Mouse (Mus musculus) CD8-positive naive resting alpha-beta T cell, adult 2 months (primary cell): Measurements from ENCODE around the gene Gm20683.

Experiments
- DNase-seq, 2 experiments: peaks; one replicate each; pipeline ENCODE4 v3.0.0; 2022; ENCODE audit warnings: low read depth in 2 of 2, low spot score in 2 of 2

The Gm20683 gene

DNA sequence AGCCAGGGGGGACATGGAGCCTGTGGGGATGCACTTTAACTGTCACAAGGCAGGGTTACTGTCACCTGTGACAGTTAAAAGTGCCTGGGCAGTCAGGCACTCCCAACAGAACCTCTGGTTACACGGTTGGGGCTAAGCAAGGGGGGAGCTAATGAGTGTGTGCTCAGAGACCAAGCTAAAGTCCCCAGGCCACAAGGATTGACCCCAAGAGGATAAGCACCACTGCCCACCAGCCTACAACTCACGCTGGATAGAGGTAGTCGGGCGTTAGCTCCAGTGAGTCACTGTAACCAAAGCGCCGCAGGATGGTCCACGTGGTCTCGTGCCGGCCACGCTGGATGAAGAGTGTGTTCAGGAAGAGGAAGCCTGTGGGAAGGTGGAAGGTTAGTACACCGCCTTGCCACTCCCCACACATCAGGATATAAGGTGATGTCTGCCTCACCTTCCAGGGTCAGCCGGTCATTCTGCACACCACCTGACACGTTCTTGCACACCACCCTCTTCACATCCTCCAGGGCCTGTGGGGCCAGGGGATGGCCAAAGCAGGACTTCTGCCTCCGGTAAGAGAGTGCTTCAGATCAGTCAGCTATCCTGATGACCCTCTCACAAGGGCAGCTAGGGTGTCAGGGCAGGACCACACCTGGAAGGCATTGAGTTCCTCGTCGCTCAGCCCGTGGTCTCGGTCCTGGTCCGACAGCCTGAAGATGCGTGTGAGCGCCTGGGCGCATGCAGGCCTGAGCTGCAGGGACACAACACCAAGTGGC, at the start of gene Gm20683:
Gene Gm20683, minus strand, starts transcription at position 647 of the 764 bp plus-strand sequence.
- DNase-seq = no peak

DNA sequence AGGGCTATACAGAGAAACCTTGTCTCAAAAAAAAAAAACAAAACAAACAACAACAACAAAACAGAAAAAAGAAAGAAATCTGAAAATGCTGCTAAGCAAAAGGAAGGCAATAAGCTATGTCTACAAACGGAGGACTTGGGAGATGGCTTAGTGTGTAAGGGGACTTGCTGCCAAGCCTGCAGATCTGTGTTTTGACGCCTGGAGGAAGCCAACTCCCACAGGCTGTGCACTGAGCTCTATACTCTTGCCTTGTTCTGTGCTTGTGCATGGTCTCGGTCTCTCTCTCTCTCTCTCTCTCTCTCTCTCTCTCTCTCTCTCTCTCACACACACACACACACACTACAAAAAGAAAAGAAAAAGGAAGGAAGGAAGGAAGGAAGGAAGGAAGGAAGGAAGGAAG, 47.3 kb upstream of the Gm20683 start:
- no peak for DNase-seq

DNA sequence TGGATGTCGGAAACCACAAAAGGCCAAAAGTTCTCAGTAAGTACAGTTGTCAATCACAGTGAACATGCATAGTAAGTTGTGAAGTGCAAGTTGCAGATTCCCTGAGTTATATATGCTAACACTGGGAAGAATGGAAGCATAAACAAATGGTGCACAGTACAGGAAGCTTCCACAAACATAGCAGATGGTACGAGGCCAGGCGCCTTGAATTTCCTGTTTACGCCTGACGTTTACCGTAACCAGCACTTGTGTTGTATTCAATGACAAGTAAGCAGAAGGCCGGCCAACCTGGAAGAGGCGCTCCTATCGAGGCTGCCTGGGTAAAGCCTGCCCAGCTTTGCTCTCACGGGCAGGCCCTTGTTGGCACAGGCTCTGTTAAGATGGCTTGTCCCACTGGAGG, 45.9 kb upstream of the Gm20683 start:
- no peak for DNase-seq

DNA sequence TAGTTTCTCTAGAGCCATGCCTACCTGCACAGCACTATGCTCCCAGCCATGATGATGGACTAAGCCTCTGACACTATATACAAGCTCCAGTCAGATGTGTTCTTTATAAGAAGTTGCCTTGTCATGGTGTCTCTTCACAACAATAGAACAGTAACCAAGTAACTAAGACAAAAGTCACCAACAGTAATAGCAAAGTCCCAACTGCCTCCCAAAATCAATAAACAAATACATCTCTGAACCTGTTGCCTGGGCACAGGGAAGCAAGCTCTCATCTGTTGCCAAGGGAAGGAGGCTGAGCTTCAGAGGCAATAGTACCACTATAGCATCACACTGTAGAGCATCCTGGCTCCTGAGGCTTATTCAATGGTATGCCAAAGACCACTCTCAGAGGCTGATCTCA, 45.2 kb upstream of the Gm20683 start:
- no peak for DNase-seq

DNA sequence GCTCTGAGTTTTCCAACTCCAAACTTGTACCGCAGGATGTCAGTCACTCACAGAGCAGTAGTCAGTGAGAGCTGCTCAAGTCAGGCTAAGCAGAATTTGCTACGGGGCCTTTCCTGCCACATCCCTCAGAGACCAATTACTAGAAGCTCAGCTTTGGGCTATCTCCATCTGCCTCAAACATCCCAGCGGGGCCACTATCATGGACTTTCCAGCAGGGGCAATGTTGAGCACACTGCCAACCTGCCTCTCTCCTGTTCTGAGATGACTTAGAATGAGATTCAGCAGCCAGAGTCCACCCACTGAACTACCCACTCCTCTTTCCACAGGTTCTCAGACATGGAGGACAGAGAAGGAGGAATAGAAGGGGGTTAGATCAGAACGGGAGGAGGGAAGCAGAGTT, 44.1 kb upstream of the Gm20683 start:
- DNase-seq = no peak

DNA sequence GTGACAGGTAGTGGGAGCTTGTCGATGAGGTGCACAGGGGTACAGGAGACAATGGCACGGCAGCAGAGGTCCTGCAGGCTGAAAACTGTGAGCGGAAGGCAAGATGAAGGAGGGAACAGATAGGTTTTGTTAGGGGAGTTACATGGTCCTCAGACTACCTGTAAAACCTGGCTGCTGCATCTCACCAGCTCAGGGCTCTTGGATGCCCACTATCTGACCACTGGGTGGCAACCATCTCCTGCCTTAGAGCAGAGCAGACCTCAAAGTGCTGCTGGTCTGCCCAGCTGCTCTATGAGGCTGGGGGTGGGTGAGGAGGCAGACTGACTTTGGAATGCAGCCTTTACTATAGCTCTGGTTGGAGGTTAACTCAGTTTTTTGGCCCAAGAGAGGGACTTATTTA, 42.3 kb upstream of the Gm20683 start:
- no peak for DNase-seq

DNA sequence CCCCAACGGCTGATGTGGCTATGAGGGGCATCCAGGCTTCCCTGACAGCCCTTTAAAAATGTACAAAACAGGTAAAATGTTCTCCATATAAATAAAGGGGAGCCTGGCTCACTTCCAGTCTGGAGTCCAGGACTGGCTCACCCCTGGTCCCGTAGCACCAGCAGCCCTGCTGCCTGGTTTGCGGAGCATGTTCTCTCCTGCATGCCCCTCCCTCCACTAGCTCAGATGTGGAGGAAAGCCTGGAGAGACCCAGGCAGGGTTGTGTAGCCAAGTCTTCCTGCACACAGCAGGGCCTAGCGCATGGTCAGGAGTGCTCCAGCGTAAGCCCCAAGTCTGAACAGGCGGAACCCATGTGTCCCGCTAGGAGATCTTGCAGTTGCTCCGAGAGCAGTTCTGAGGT, 41.7 kb upstream of the Gm20683 start:
- no peak for DNase-seq

DNA sequence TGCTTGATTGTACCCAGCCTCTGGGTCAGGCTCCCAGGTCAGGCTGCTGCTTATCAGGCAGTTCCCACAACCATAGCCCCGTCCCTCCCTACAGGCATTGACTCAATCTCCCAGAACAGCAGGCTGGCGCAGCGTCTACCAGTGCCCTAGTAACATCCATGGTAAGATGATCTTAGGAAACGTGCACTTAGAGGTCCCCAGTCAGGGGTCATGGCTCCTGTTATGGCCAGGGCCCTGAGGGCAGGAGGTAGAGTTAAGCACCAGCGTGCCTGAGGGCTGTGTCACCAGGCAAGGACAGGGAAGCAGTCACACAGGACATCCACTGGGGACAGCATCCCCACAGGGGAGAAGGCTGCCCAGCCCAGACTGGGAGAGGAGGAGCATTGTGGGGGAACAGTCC, 40.7 kb upstream of the Gm20683 start:
- DNase-seq = no peak

DNA sequence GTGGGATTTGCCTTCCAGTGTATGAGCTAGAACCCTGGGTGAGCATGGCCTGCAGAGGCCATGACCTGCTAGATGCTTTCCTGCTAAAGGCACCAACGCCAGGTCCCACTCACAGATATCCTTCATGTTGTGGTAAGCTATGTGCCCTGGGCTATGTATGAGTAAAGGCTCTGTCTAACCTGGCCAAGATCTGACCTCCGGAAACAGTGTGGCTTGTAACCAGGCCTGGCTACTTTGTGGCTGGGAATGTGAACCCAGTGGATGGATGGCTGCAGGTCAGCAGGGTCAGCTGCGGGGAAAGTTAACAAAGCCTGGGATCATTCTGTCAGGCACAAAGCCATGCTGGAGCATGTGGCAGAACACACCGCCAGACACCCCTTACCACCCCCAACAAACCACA, 40.1 kb upstream of the Gm20683 start:
- DNase-seq = no peak

DNA sequence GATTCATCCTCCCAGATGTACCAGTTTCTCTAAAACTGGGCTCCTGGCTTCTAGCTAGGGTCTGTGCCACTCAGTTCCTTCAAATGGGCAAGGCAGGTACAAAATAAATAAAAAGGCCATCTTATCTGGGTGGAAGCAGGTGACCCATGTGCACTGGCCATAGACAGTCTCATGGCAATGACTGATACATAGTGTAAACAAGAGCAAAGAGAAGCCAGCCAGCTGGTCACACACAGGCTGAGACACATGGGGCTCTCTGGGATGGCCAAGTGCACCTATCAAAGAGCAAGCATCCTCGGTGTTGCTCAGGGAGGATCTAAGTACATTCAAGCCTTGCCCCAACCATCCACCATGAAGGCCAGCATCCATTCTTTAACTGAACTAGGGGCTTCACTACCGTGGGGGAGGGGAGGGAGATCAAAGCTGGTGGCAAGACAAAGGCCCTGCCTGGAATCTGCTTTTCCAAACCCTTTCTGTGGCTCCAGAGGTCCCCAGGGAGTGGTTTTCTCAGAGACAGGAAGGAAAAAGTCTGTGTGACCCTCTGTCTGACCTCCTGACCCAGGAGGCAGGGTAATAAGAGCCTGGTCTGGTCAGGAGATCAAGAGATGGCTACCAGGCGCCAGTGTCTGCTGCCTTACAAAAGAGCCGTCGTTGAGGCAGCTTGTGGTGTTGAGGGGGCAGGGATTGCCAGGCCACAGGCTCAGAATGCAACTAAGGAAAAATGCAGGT, 39.5 kb upstream of the Gm20683 start:
- DNase-seq = no peak

DNA sequence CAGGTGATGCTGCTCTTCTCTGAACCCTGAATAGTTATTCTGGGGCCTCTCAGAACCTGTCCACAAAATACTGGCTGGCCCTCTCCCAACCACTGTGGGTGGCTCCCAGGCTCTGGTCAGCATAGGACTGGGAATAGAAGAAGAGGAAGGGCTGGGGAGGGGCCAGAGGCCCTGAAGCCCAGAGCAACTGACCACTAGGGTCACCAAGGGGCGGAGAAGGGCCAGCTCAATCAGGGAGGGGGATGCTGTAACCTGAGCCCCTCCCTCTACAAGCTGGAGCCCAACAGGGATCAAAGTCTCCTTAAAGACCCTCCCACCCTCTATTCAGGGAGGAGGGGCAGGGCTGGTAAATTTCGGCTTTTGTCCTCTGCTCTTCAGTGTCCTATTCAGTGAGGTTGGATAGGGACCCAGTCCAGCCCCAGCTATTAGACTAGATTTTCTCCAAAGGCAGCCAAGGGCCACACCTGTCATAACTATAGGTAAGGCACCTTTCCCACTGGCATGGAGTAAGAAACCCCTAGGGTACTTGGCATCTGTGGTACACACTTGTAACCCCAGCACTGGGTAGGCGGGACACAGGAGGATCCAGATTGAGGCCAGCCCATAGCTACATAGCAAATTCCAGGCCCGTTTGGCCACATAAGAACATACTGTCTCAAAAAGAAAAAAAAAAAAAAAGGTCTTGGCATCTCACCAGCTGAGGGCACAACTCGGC, 38.8 kb upstream of the Gm20683 start, which contains the start of gene Wfikkn1:
Gene Wfikkn1, minus strand, starts transcription at position 663 of the 715 bp plus-strand sequence.
- no peak for DNase-seq

DNA sequence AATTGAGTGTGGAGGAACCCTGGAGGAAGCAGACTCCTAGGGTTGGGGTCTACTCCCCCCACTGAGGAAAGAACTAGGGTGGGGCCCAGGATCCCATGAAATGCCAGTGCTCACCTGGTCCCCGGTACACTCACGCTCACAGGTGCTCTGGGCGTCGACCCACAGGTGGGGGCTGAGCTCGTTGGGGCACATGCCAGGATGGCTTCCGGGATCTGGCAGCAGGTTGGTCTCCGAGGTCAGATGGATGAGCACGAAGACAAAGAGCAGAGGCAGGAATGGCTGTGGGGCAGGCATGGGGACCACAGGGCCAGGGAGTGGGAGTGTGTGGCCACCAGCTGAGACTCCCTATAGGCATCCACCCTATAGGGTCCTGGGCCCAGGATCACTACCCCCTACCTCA, 38.2 kb upstream of the Gm20683 start:
- DNase-seq = no peak

DNA sequence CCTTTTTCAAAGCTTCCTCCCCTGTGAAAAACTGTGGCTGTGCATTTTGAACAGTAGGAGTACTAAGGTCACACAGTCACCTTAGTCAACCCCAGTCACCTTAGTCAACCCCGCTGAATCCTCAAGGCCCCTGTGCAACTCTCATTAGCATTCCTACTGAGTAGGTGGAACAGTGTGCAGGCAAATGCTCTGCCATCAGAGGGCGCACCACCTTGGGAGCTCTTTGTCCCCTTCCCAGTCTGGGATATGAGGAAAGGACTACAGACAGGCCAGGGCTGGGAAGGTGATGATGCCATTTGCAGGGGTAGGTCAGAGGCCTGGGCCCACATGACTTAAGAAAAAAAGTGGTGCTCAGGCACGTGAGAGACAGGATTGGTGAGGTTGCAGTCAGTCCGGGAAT, 37.7 kb upstream of the Gm20683 start:
- no peak for DNase-seq

DNA sequence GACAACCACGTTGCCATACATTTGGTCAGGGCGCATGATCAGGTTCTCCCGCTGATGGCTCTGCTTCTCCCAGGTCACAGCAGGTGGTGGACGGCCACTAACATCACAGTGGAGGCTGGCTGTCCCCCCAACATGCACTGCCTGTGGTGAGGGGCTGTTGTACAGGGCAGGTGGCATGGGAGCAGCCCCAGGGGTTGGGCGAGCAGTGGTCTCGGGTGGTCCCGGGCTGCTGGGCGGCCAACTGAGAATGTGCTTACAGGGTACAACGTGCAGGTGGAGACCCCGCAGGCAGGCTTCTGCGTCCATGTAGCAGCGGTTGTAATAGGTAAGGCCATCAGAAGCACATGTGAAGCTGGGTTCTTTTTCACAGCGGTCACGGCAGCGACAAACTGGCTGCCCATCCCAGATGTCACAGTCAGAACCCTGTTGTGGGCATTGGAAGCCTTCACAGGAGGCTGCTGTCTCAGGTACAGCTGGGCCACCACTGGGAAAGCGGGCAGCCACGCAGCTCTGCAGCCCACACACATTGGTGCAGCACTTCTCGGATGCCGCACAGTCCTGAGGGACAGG, 37.1 kb upstream of the Gm20683 start:
- no peak for DNase-seq

DNA sequence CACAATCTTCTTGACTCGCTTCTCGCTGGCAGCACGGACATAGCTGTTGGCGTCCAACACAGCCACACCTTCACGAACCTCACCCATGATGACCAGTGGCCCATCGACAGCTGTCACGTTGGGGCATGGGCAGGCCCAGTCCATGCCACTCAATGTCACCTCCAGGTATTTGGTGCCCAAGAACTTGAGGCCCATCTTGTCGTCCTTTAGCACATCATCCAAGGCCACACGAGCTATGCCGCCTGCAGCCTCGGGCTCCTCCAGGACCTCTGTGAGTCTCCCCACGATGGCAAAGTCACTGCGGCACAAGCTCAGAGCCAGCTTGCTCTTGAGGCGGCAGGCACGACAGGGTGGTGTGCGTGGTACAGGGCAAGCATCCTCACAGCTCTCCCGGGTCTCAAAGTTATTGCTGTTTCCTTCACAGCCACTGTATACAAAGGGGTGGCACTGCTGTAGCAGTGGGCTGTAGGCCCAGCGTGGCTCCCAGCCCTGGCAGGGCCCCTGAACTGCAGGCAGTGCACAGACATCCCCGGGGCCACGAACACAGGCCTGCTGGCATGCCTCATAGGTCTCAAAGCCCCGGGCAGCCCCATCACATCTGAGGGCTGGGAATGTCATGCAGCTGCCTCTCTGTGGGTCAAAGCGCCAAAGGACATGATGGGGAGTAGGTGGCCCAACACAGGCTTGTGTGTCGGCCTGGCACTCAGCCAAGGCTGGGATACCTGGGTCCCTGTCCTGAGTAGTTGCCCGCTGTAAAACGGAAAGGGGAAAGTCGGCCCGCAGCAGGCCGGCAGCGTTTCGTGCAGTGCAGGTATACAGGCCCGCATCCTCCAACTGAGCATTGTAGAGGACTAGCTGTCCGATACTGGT, 36.4 kb upstream of the Gm20683 start:
- no peak for DNase-seq

DNA sequence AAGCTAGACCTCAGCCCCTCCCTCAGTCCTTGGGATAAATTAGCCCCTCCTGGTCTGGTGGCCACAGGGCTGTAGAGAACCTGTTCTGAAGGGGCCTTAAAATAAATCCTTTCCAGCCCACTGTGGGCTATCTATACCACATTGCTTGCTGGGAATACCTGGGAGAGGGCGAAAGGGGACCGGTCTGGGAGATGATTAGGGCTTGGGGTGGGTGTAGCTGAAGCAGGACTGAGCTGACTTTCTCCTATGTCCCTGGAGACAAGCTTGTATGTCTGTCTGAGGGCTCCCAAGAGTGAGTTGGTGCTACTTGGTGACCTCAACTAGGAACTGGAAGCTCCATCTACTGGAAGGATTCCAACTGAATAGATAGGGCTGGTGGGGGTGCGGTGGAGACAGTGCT, 35.5 kb upstream of the Gm20683 start:
- DNase-seq = no peak

DNA sequence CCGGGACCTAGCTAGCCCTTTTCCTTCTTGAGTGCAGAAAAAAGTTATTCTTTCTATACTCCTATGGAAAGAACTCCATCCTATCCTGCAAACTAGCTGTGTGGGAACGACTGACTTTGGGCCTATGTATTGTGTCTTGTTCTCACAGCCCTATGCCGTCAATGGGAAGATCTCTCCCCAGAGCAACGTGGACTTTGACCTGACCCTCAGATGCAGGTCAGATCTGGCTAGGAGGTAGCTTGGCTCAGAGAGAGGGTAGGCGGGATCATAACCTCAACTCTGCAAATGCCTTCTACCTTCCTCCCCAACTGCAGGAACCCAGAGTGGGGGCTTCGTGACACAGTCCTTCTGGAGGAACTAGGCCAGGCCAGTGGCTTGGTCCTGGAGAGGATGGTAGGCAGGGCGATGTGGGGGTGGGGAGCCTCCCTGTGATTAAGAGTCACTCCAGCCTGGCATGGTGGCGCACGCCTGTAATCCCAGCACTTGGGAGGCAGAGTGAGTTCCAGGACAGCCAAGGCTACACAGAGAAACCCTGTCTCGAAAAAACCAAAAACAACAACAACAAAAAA, 34.9 kb upstream of the Gm20683 start:
- no peak for DNase-seq

DNA sequence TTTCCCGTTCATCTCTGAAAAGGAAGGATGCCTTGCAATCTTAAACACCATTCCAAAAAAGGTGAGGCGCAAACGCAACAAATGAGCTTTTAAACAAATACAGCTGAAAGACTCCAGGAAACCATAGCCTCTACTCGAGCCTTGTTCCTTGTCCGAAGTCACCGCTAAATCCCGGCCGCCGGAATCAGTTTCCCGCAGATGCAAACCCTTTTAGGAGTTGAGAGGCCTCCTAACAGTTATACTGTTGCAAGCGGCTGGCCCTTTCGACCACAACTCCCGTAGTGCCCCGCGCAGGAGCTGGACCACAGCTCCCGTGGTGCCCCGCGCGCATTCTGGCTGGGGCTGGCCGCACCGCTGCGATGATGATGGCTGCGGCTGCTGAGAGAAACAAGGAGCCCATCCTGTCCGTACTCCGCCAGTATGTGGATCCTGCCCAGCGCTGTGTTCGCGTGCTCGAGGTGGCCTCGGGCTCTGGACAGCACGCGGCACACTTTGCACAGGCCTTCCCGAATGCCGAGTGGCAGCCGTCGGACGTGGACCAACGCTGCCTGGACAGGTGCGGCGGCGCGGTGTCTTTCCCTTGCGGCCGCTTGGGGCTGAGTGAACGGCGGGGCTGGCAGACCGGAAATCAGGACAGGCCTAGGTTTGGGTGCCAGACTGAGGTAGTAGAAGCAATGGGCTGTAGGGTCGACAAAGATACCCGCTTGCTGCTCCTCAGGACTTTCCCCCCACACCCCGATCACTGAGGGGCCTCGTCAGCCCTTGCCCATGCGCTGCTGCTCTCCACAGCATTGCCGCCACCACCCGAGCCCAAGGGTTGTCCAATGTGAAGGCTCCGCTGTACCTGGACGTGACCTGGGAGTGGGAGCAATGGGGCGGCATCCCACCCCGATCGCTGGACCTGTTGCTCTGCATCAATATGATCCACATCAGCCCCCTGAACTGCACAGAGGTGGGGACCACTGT, 33.9 kb upstream of the Gm20683 start:
- peak; percentile 76 to 78 for DNase-seq

DNA sequence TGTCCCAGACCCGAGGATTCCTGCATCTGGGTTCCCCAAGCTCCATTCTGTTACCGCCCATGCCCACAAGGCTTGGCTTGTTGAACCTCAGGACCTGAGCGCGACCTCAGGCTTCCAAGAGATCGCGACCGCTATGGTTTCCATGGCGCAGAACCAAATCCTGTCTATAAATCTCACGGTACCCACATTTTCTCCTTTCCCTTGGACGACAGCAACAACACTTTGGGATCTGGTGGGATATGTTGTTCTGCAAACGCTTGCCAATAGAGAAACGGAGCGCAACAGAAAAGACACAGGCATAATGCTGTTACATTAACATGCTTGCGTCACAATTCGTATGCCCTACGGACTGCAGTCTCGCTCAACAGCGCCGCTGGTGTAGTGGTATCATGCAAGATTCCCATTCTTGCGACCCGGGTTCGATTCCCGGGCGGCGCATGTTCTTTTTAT, 33.2 kb upstream of the Gm20683 start, which contains the start of gene Mettl26:
Gene Mettl26, plus strand, starts transcription at position 354 of the 450 bp plus-strand sequence.
- peak; percentile 98 for DNase-seq
